In the genomic region with DNA sequence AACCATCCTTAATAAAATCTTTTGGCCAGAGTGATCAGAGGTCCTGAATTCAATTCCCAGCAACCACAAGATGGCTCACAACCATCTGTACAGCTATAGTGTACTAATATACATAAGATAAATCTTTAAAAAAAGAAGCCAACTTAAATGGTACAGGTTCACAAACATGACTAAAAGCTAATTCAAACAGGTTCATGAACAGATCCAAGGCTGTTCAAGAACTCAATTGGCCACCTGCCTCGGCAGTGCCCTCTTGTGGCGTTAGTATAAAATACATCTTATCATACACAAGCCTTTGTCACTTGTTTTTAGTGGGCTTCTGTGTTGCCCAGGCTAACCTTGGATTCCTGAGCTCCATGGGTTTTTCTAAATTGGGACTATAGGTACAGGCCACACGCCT, we compare ENCODE assay signal across 9 mouse cellular contexts. TPM values are rescaled to one million over a fixed set of nuclear protein-coding genes. Genes with fewer than 3 reads are reported as not detected.
DNase-seq lines count a peak whose midpoint lies in the region; ATAC-seq and TF ChIP-seq lines count a peak whose summit lies in the region.
"Had no signal": no experiment of that assay in that cellular context is flagged by ENCODE, and none has a peak within 500 bp of the region (broad histone marks: within the 10 kb centered on the region; RNA-seq: fewer than 3 reads in every experiment).

No protein-coding gene starts in this region.

- no peak for ATAC-seq in forebrain, embryonic 14.5 days
- ATAC-seq in forebrain, embryonic 12.5 days (ENCODE audit: low FRiP score): no peak

- no peak overlapping the region for H3K9ac ChIP-seq in forebrain, embryonic 14.5 days (ENCODE audit: low read length)
- no peak overlapping the region for H3K9ac ChIP-seq in forebrain, embryonic 12.5 days

- 0 out of 2 replicates have a peak, but pooled peaks cover 2% of the 10 kb centered on the region for H3K4me1 ChIP-seq in forebrain, embryonic 14.5 days (ENCODE audit: control insufficient read depth, insufficient read depth, low read length)
- peaks cover 15% of the 10 kb centered on the region for H3K4me1 ChIP-seq in forebrain, embryonic 12.5 days
- no peaks in the 10 kb centered on the region for H3K4me1 ChIP-seq in cerebellum, adult 2 months (ENCODE audit: control insufficient read depth, insufficient read depth, low read length)

- peaks cover 23% of the 10 kb centered on the region for H3K36me3 ChIP-seq in forebrain, embryonic 14.5 days (ENCODE audit: control insufficient read depth, insufficient read depth, low read length)
- peaks cover 20% of the 10 kb centered on the region for H3K36me3 ChIP-seq in forebrain, embryonic 12.5 days (replicated peaks)

- no peaks in the 10 kb centered on the region for H3K9me3 ChIP-seq in forebrain, embryonic 14.5 days (replicated peaks; ENCODE audit: control insufficient read depth, low read length)
- no peaks in the 10 kb centered on the region for H3K9me3 ChIP-seq in forebrain, embryonic 12.5 days

- DNase-seq in forebrain, embryonic 14.5 days (ENCODE audit: low spot score): peak; percentile 80
- DNase-seq in ovary, postnatal 14 days (ENCODE audit: low spot score): peak; percentile 37
- no peak for DNase-seq in ovary, postnatal 10 days (ENCODE audit: low spot score)
- peak in 1 of 2 experiments; percentile 40 for DNase-seq in cerebellum, adult 2 months
- peak; percentile 74 for DNase-seq in heart, postnatal 4 days
- peak; percentile 62 for DNase-seq in lung, postnatal 25 days (ENCODE audit: low spot score)
- peak; percentile 77 for DNase-seq in testis, postnatal 10 days (ENCODE audit: low spot score)

- H3K27me3 ChIP-seq in forebrain, embryonic 14.5 days (replicated peaks; ENCODE audit: control insufficient read depth, insufficient read depth, low read length): no peaks in the 10 kb centered on the region
- H3K27me3 ChIP-seq in forebrain, embryonic 12.5 days: no peaks in the 10 kb centered on the region
- H3K27me3 ChIP-seq in cerebellum, adult 2 months (ENCODE audit: control insufficient read depth, insufficient read depth, low read length): no peaks in the 10 kb centered on the region; the same call in 1 of the 2 replicates

- peak; percentile 61; the same call in 1 of the 2 replicates for TF ChIP-seq CTCF in cerebellum, adult 2 months (IDR thresholded peaks at IDR 0.05; ENCODE audit: borderline replicate concordance, insufficient read depth, low read depth, low read length)

- no peak overlapping the region for H3K4me2 ChIP-seq in forebrain, embryonic 14.5 days (ENCODE audit: low read length)
- no peak overlapping the region for H3K4me2 ChIP-seq in forebrain, embryonic 12.5 days

- no peak overlapping the region for H3K4me3 ChIP-seq in forebrain, embryonic 14.5 days (ENCODE audit: low read depth, low read length)
- no peak overlapping the region for H3K4me3 ChIP-seq in forebrain, embryonic 12.5 days (replicated peaks)
- H3K4me3 ChIP-seq in cerebellum, adult 2 months (replicated peaks; ENCODE audit: insufficient read depth, low read depth, low read length): no peak overlapping the region

- no peak overlapping the region for H3K27ac ChIP-seq in forebrain, embryonic 14.5 days (ENCODE audit: low read depth, low read length)
- H3K27ac ChIP-seq in forebrain, embryonic 12.5 days: no peak overlapping the region
- H3K27ac ChIP-seq in cerebellum, adult 2 months (ENCODE audit: insufficient read depth, low read length): no peak overlapping the region

- TF ChIP-seq POLR2A in cerebellum, adult 2 months (IDR thresholded peaks at IDR 0.05; ENCODE audit: borderline replicate concordance, insufficient read depth, low read length): no peak

- 16% methylated on average over 3 of the region's 3 CpGs for WGBS in forebrain, embryonic 14.5 days
- WGBS in forebrain, embryonic 12.5 days: 12% methylated on average over 3 of the region's 3 CpGs
- WGBS in cerebellum, adult 2 months: 29% methylated on average over 3 of the region's 3 CpGs

RNA-seq across cellular contexts. Expression of gene Eif1, which starts 3.9 kb away (rescaled TPM):
- 1,289 and 1,493 TPM in 2 replicates for polyA plus RNA-seq in forebrain, embryonic 14.5 days (2014; fragmentation: Nextera tagmentation; extraction: Ambion mirVana)
- 1,544 and 1,585 TPM in 2 replicates for polyA plus RNA-seq in forebrain, embryonic 12.5 days (2016; fragmentation: Nextera tagmentation; extraction: Ambion mirVana)
- 430 and 502 TPM in 2 replicates for polyA plus RNA-seq in cerebellum, adult 2 months (2012; rRNA removed)
- 1,000 to 10,000 TPM; 1,236 to 1,276 TPM for total RNA-seq in heart, postnatal 4 days (2021)

RNA-seq across cellular contexts. Expression of gene Gast, which starts 10.6 kb away (rescaled TPM):
- polyA plus RNA-seq in forebrain, embryonic 14.5 days (2014; fragmentation: Nextera tagmentation; extraction: Ambion mirVana): 0.43 and 0.93 TPM in 2 replicates
- 1.1 TPM in 1 of 2 replicates, not detected in the other for polyA plus RNA-seq in forebrain, embryonic 12.5 days (2016; fragmentation: Nextera tagmentation; extraction: Ambion mirVana)
- not detected in 2 replicates for polyA plus RNA-seq in cerebellum, adult 2 months (2012; rRNA removed)
- not detected for total RNA-seq in heart, postnatal 4 days (2021)
- total RNA-seq: adrenal gland, postnatal 4 days had no signal

RNA-seq across cellular contexts. Expression of gene Hap1, which starts 32.4 kb away (rescaled TPM):
- 55.1 and 81.9 TPM in 2 replicates for polyA plus RNA-seq in forebrain, embryonic 14.5 days (2014; fragmentation: Nextera tagmentation; extraction: Ambion mirVana)
- polyA plus RNA-seq in forebrain, embryonic 12.5 days (2016; fragmentation: Nextera tagmentation; extraction: Ambion mirVana): 96.3 and 116 TPM in 2 replicates
- 105 and 107 TPM in 2 replicates for polyA plus RNA-seq in cerebellum, adult 2 months (2012; rRNA removed)
- total RNA-seq in heart, postnatal 4 days (2021): 1 to 10 TPM; 3.1 to 4.1 TPM

RNA-seq across cellular contexts. Expression of gene Krt42, which starts 53.9 kb away (rescaled TPM):
- 0.21 TPM in 1 of 2 replicates, not detected in the other for polyA plus RNA-seq in forebrain, embryonic 14.5 days (2014; fragmentation: Nextera tagmentation; extraction: Ambion mirVana)
- polyA plus RNA-seq in forebrain, embryonic 12.5 days (2016; fragmentation: Nextera tagmentation; extraction: Ambion mirVana): not detected in 2 replicates
- not detected in 2 replicates for polyA plus RNA-seq in cerebellum, adult 2 months (2012; rRNA removed)
- total RNA-seq in heart, postnatal 4 days (2021): not detected
- total RNA-seq: adrenal gland, postnatal 4 days had no signal
